Mouse (Mus musculus): ENCODE results near the gene Mfsd12. TPM values are rescaled to one million over a fixed set of nuclear protein-coding genes. Genes with fewer than 3 reads are reported as not detected.
A peak's percentile ranks its signal among the peaks of the same experiment; 100 is the strongest.

The Mfsd12 gene
- polyA plus RNA-seq, 1 experiment from 2014 or later = 13.1 TPM

- WGBS (ENCODE audit: insufficient replicate concordance) = 16% methylated on average over 24 of the region's 24 CpGs
- Histone ChIP-seq H3K4me2 (peak overlapping the region; percentile 44), H3K9ac (no peak overlapping the region), H3K36me3 (peaks cover 2% of the 10 kb centered on the region; the same call in 1 of the 2 replicates), H3K27ac (peak overlapping the region; percentile 37), H3K27me3 (peaks cover 55% of the 10 kb centered on the region), H3K4me3 (replicated peaks) (peak overlapping the region; percentile 21), H3K9me3 (replicated peaks) (no peaks in the 10 kb centered on the region), H3K4me1 (replicated peaks) (peaks cover 87% of the 10 kb centered on the region)
- DNase-seq (no peak), ATAC-seq (ENCODE audit: low read depth) (no peak)
Observed at GRCm38 (mm10) chr10:81406504-81407440, 49.5 kb downstream of the Mfsd12 start.

DNA sequence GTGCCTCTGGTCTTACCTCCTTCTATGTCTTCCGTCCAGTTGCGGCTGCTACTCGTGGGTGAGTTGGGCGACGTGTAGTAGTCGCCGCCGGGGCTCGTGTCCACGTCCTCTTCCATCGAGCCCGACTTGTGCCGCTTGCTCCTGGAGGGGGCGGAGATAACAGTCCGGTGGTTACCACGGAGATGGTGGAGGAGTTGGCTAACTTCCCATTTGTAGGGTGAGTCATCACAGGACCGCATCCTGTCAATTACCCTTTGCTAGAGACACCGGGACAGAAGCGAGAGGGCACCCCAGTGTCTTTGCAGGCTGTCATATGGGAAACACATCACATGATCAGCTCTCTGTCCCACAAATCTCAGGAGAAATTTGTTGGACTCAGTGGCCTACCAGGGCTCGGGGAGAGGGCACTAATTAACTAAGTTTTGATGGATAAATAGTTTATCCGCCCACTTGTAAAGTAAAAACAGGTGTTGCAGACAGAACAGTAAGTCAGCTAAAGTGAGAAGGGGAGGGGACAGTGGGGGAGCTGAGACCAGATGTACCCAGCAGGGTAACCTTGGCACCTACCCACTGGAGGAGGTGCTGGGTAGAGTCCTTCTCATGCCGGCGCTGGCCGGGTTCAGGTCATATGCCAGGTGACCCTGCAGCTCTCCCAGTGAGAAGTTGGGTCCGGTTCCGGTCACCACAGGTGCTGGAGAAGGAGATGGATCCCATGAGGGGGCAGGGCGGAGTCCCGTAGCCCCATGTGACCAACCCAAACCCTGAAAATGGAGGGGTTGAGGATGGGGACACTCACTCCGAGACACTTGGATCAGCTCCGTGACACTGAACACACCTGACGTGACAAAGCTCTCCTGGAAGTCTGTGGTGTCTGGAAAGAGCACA is 50.5 kb downstream of the Mfsd12 start:
- H3K27ac ChIP-seq = peak overlapping the region; percentile 60
- peak overlapping the region; percentile 44 for H3K4me2 ChIP-seq
- ATAC-seq (ENCODE audit: low read depth) (no peak), DNase-seq (no peak)
- peaks cover 87% of the 10 kb centered on the region for H3K4me1 ChIP-seq (replicated peaks)
- H3K27me3 ChIP-seq = peaks cover 55% of the 10 kb centered on the region
- H3K4me3 ChIP-seq (replicated peaks) = peak overlapping the region; percentile 21
- H3K9ac ChIP-seq = no peak overlapping the region
- H3K36me3 ChIP-seq = peaks cover 2% of the 10 kb centered on the region; the same call in 1 of the 2 replicates
- 16% methylated on average over 31 of the region's 31 CpGs for WGBS (ENCODE audit: insufficient replicate concordance)
- no peaks in the 10 kb centered on the region for H3K9me3 ChIP-seq (replicated peaks)

GRCm38 (mm10) chr10:81408424-81408729 is 51.1 kb downstream of the Mfsd12 start:
- Histone ChIP-seq H3K9ac (no peak overlapping the region), H3K4me2 (peak overlapping the region; percentile 28), H3K4me3 (replicated peaks) (no peak overlapping the region), H3K4me1 (replicated peaks) (peaks cover 87% of the 10 kb centered on the region), H3K27me3 (peaks cover 53% of the 10 kb centered on the region), H3K27ac (peak overlapping the region; percentile 60), H3K36me3 (peaks cover 2% of the 10 kb centered on the region; the same call in 1 of the 2 replicates), H3K9me3 (replicated peaks) (no peaks in the 10 kb centered on the region)
- DNase-seq = no peak
- ATAC-seq (ENCODE audit: low read depth) = peak; percentile 3; the same call in 1 of the 2 replicates
- 19% methylated on average over 13 of the region's 13 CpGs for WGBS (ENCODE audit: insufficient replicate concordance)

GRCm38 (mm10) chr10:81408871-81409291 is 51.6 kb downstream of the Mfsd12 start:
- Histone ChIP-seq H3K27ac (peak overlapping the region; percentile 60), H3K9me3 (replicated peaks) (no peaks in the 10 kb centered on the region), H3K27me3 (peaks cover 50% of the 10 kb centered on the region), H3K4me3 (replicated peaks) (no peak overlapping the region), H3K4me2 (peak overlapping the region; percentile 28; the same call in 1 of the 2 replicates), H3K36me3 (peaks cover 2% of the 10 kb centered on the region; the same call in 1 of the 2 replicates), H3K4me1 (replicated peaks) (peaks cover 90% of the 10 kb centered on the region), H3K9ac (peak overlapping the region; percentile 45; the same call in 1 of the 2 replicates)
- ATAC-seq (ENCODE audit: low read depth) (peak; percentile 73), DNase-seq (peak; percentile 74)
- WGBS (ENCODE audit: insufficient replicate concordance) = 5% methylated on average over 9 of the region's 9 CpGs

- peaks cover 46% of the 10 kb centered on the region for H3K27me3 ChIP-seq
- no peak for DNase-seq
- peaks cover 91% of the 10 kb centered on the region for H3K4me1 ChIP-seq (replicated peaks)
- H3K36me3 ChIP-seq = peaks cover 2% of the 10 kb centered on the region; the same call in 1 of the 2 replicates
- no peak overlapping the region for H3K4me3 ChIP-seq (replicated peaks)
- no peak for ATAC-seq (ENCODE audit: low read depth)
- 13% methylated on average over 8 of the region's 8 CpGs for WGBS (ENCODE audit: insufficient replicate concordance)
- H3K9ac ChIP-seq = peak overlapping the region; percentile 45; the same call in 1 of the 2 replicates
- H3K27ac ChIP-seq = peak overlapping the region; percentile 60
- no peak overlapping the region; the same call in 1 of the 2 replicates for H3K4me2 ChIP-seq
- no peaks in the 10 kb centered on the region for H3K9me3 ChIP-seq (replicated peaks)
Observed at GRCm38 (mm10) chr10:81409330-81409729, 52.0 kb downstream of the Mfsd12 start.

DNA sequence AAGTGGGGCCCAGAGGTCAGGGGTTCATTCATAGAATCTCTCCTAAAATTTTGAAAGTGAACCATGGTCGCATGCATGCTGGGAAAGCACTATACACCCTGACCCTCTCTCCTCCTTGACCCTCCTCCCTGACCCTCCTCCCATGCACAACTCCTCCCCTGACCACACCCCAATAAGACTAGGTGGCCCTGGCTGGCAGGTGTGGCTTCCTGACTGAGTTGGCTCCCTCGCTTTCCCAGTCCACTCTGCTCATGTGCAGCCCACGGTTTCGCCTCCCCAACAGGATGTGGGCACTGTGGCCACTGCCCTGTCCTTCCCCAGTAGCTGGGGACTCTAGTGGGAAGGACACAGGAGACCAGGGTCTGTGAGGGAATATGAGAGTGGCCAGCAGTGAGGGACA is 53.1 kb downstream of the Mfsd12 start:
- H3K9ac ChIP-seq = peak overlapping the region; percentile 47; the same call in 1 of the 2 replicates
- H3K27ac ChIP-seq = peak overlapping the region; percentile 60
- WGBS (ENCODE audit: insufficient replicate concordance) = 27% methylated on average over 4 of the region's 4 CpGs
- peaks cover 2% of the 10 kb centered on the region; the same call in 1 of the 2 replicates for H3K36me3 ChIP-seq
- peaks cover 36% of the 10 kb centered on the region for H3K27me3 ChIP-seq
- no peak for DNase-seq
- H3K4me1 ChIP-seq (replicated peaks) = peaks cover 94% of the 10 kb centered on the region
- peak overlapping the region; percentile 45 for H3K4me2 ChIP-seq
- no peak overlapping the region for H3K4me3 ChIP-seq (replicated peaks)
- H3K9me3 ChIP-seq (replicated peaks) = no peaks in the 10 kb centered on the region
- no peak for ATAC-seq (ENCODE audit: low read depth)

- peak overlapping the region; percentile 60 for H3K27ac ChIP-seq
- no peak for ATAC-seq (ENCODE audit: low read depth)
- DNase-seq = no peak
- peaks cover under 1% of the 10 kb centered on the region; the same call in 1 of the 2 replicates for H3K36me3 ChIP-seq
- H3K4me2 ChIP-seq = no peak overlapping the region
- no peak overlapping the region for H3K9ac ChIP-seq
- H3K9me3 ChIP-seq (replicated peaks) = no peaks in the 10 kb centered on the region
- H3K4me3 ChIP-seq (replicated peaks) = no peak overlapping the region
- H3K4me1 ChIP-seq (replicated peaks) = peaks cover 96% of the 10 kb centered on the region
- peaks cover 30% of the 10 kb centered on the region for H3K27me3 ChIP-seq
- WGBS (ENCODE audit: insufficient replicate concordance) = 62% methylated on average over 9 of the region's 9 CpGs
Observed at GRCm38 (mm10) chr10:81410981-81411380, 53.7 kb downstream of the Mfsd12 start.

GRCm38 (mm10) chr10:81411471-81412400 is 54.4 kb downstream of the Mfsd12 start:
- ATAC-seq (ENCODE audit: low read depth) (no peak), DNase-seq (no peak)
- Histone ChIP-seq H3K9me3 (replicated peaks) (no peaks in the 10 kb centered on the region), H3K36me3 (no peaks in the 10 kb centered on the region; the same call in 1 of the 2 replicates), H3K4me2 (no peak overlapping the region), H3K27ac (peak overlapping the region; percentile 60), H3K9ac (peak overlapping the region; percentile 7; the same call in 1 of the 2 replicates), H3K27me3 (peaks cover 25% of the 10 kb centered on the region), H3K4me1 (replicated peaks) (peaks cover 96% of the 10 kb centered on the region), H3K4me3 (replicated peaks) (no peak overlapping the region)
- WGBS (ENCODE audit: insufficient replicate concordance) = 65% methylated on average over 18 of the region's 18 CpGs

DNA sequence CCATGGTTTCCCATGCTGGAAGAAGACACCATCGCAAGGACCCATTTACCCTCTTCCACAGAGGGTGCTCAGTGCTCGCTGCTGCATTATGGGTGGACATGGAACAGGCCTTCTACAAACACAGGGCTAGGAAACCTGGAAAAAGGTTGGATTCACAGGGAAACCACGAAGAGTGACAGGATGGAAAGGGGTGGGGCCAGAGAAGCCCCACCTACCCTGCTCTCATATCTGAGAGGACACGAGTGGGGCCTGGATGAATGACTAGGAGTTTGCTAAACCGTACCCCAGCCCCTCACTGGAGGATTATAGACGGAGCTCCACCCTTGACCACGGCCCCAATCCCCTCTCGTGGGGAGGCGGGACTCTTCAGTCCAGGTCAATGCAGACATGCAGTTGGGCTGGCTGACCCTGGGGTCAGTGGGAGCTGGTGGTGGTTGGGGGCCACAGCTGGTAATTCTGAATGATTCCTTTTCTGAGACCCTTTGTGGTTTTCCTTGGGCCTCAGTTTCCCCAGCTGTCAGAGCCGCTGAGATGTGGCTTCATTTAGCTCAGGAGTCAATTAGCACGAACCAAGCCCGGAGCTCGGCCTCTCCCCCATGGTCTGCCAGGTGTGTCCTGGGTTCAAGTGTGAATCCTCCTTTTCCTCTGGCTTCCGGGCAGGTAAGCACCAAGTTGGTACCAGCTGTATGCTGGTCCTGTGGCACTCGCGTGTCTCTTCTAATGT is 55.5 kb downstream of the Mfsd12 start:
- no peak overlapping the region for H3K9ac ChIP-seq
- ATAC-seq (ENCODE audit: low read depth) (no peak), DNase-seq (no peak)
- WGBS (ENCODE audit: insufficient replicate concordance) = 58% methylated on average over 16 of the region's 16 CpGs
- no peak overlapping the region for H3K4me2 ChIP-seq
- H3K4me3 ChIP-seq (replicated peaks) = no peak overlapping the region
- no peaks in the 10 kb centered on the region for H3K36me3 ChIP-seq
- no peaks in the 10 kb centered on the region for H3K9me3 ChIP-seq (replicated peaks)
- peaks cover 96% of the 10 kb centered on the region for H3K4me1 ChIP-seq (replicated peaks)
- peaks cover 24% of the 10 kb centered on the region for H3K27me3 ChIP-seq
- 0 out of 2 replicates have a peak overlapping the region, but pooled peaks have one; percentile 15 for H3K27ac ChIP-seq

All from liver, embryonic 13.5 days (tissue).